Mouse (Mus musculus) testis, adult 2 months (tissue): ENCODE results near the gene Hist1h1d. TPM values are rescaled to one million over a fixed set of nuclear protein-coding genes. Genes with fewer than 3 reads are reported as not detected.
"Not testable (repeated sequence)": the region's sequence is repeated elsewhere in the genome, so short reads cannot be mapped to it uniquely, and the experiment has no call there.

Source experiments
- H3K27ac ChIP-seq: fragments of 200-500 bp; 2 replicates; pipeline ENCODE4 v1.5.1; 2012; ENCODE audit warnings: low read depth, low read length; ENCODE audit not compliant: control insufficient read depth, insufficient read depth
- H3K27me3 ChIP-seq: fragments of 200-500 bp; 2 replicates; pipeline ENCODE4 v1.6.1; 2012; ENCODE audit warnings: mild to moderate bottlenecking, low read length, moderate library complexity; ENCODE audit not compliant: control insufficient read depth, insufficient read depth
- H3K36me3 ChIP-seq: fragments of 200-500 bp; 2 replicates; pipeline ENCODE4 v1.6.1; 2012; ENCODE audit warnings: mild to moderate bottlenecking, low read length; ENCODE audit not compliant: control insufficient read depth, insufficient read depth
- H3K4me1 ChIP-seq: fragments of 200-500 bp; 2 replicates; pipeline ENCODE4 v1.6.1; 2012; ENCODE audit warnings: low read length; ENCODE audit not compliant: control insufficient read depth, insufficient read depth
- H3K4me3 ChIP-seq: fragments of 200-500 bp; 2 replicates; pipeline ENCODE4 v1.5.1; 2012; ENCODE audit warnings: low read depth, mild to moderate bottlenecking, low read length, moderate library complexity, mixed read lengths; ENCODE audit not compliant: control insufficient read depth
- CTCF ChIP-seq: fragments of 200-500 bp; IDR thresholded peaks from 2 replicates; pipeline ENCODE4 v1.5.1; 2012; ENCODE audit warnings: low read depth, mild to moderate bottlenecking, inconsistent platforms, low read length, moderate library complexity; ENCODE audit not compliant: control insufficient read depth, insufficient read depth, insufficient replicate concordance
- POLR2A ChIP-seq: fragments of 200-500 bp; IDR thresholded peaks from 2 replicates; pipeline ENCODE4 v1.6.1; 2012; ENCODE audit warnings: low read depth, mild to moderate bottlenecking, inconsistent platforms, low read length, moderate library complexity; ENCODE audit not compliant: control insufficient read depth
- polyA plus RNA-seq: library from polyadenylated mRNA; depleted of rRNA; stranded (reverse); fragments of >200 nt; gene quantifications from 2 replicates; pipeline ENCODE4 v1.2.3, GENCODE M21; 2012

The Hist1h1d gene
- polyA plus RNA-seq, 1 experiment = 0.04 TPM

GRCm38 (mm10) chr13:23543965-23544786, 8.9 kb upstream of the Hist1h1d start, which contains the start of gene Hist1h3f:
Gene Hist1h3f (plus strand): TSS chr13:23544052.
- H3K4me3 ChIP-seq = peak within 1 kb of the TSS; percentile 60
- H3K27ac ChIP-seq = no peak within 1 kb of the TSS
- no peaks in the 10 kb centered on the region for H3K27me3 ChIP-seq
- no peaks in the 10 kb centered on the region for H3K36me3 ChIP-seq
- no peak for TF ChIP-seq CTCF
- TF ChIP-seq POLR2A = peak; percentile 70; the same call in 1 of the 2 replicates
- H3K4me1 ChIP-seq = peaks cover 3% of the 10 kb centered on the region

- H3K27ac ChIP-seq, H3K4me1 ChIP-seq, H3K36me3 ChIP-seq, H3K27me3 ChIP-seq, H3K4me3 ChIP-seq: not testable (repeated sequence)
Observed at GRCm38 (mm10) chr13:23544787-23545120, 8.3 kb upstream of the Hist1h1d start.

- TF ChIP-seq CTCF (no peak), POLR2A (no peak)
- no peak overlapping the region for H3K4me3 ChIP-seq
- no peak overlapping the region for H3K27ac ChIP-seq
Observed at GRCm38 (mm10) chr13:23546694-23547093, 6.4 kb upstream of the Hist1h1d start.

GRCm38 (mm10) chr13:23550761-23551145, 2.3 kb upstream of the Hist1h1d start:
- Histone ChIP-seq H3K27me3 (no peaks in the 10 kb centered on the region), H3K4me1 (peaks cover 3% of the 10 kb centered on the region), H3K4me3 (no peak overlapping the region), H3K27ac (no peak overlapping the region; the same call in 1 of the 2 replicates), H3K36me3 (no peaks in the 10 kb centered on the region)
- no peak for TF ChIP-seq POLR2A
- no peak for TF ChIP-seq CTCF

More at GRCm38 (mm10) chr13:23546694-23547093, 6.4 kb upstream of the Hist1h1d start:
- peaks cover 6% of the 10 kb centered on the region for H3K4me1 ChIP-seq
- H3K27me3 ChIP-seq = no peaks in the 10 kb centered on the region
- no peaks in the 10 kb centered on the region for H3K36me3 ChIP-seq

GRCm38 (mm10) chr13:23551146-23551834, 1.8 kb upstream of the Hist1h1d start, which contains the start of gene Hist1h4f:
Gene Hist1h4f (minus strand): TSS chr13:23551648.
- TF ChIP-seq POLR2A = peak; percentile 51; the same call in 1 of the 2 replicates
- H3K27ac ChIP-seq = peak within 1 kb of the TSS; percentile 36; the same call in 1 of the 2 replicates
- H3K4me3 ChIP-seq = peak within 1 kb of the TSS; percentile 66
- H3K27me3 ChIP-seq, H3K36me3 ChIP-seq, H3K4me1 ChIP-seq: not testable (repeated sequence)

- Histone ChIP-seq H3K4me3 (no peak overlapping the region), H3K4me1 (peaks cover 3% of the 10 kb centered on the region), H3K36me3 (no peaks in the 10 kb centered on the region), H3K27me3 (no peaks in the 10 kb centered on the region), H3K27ac (no peak overlapping the region)
- TF ChIP-seq POLR2A = no peak
- no peak for TF ChIP-seq CTCF
Observed at GRCm38 (mm10) chr13:23551931-23552914, 839 bp upstream of the Hist1h1d start.

GRCm38 (mm10) chr13:23554393-23554792, 1.3 kb downstream of the Hist1h1d start:
- H3K4me3 ChIP-seq = no peak overlapping the region
- H3K4me1 ChIP-seq = peaks cover 3% of the 10 kb centered on the region
- no peaks in the 10 kb centered on the region for H3K36me3 ChIP-seq
- no peaks in the 10 kb centered on the region for H3K27me3 ChIP-seq
- no peak for TF ChIP-seq POLR2A
- no peak for TF ChIP-seq CTCF
- H3K27ac ChIP-seq = no peak overlapping the region
